16 mouse cellular contexts compared by ENCODE assay signal in the genomic region with DNA sequence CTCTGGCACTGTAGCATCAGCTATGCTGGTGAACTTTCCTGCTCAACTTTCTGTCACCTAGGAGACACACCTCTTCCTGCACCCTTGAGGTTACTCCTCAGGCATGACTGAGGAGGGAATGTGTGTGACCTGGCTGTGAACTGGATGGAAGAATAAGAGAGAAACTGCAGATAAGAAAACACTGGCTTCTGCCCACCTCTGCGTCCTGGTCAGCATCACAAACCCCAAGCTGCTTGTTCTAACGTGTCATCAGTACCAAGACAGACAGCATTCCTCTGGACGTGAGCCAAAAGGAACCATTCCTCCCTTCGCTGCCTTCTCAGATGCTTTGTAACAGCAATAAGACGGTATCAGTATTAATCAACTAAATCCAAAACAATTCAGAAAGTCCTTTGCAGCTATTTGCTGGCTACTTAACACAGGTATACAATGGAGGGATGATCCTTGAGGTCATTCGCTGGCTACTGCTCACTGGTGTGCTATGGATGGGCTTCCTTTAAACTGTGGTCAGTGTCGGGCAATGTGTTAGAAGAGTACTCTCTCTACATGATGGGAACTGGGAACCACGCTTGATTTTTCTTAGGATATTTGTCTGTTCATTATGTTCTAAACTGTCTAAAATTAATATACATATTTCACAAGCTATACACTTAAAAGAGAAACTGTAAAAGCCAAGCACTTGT.
A peak's percentile ranks its signal among the peaks of the same experiment; 100 is the strongest.
DNase-seq lines count a peak whose midpoint lies in the region; ATAC-seq and TF ChIP-seq lines count a peak whose summit lies in the region.
"Had no signal": no experiment of that assay in that cellular context is flagged by ENCODE, and none has a peak within 500 bp of the region (broad histone marks: within the 10 kb centered on the region; RNA-seq: fewer than 3 reads in every experiment).

No protein-coding gene starts in this region.

- ATAC-seq in kidney, embryonic 15.5 days (replicated peaks; ENCODE audit: low FRiP score) = no peak; the same call in 1 of the 2 replicates

- peaks cover 7% of the 10 kb centered on the region for H3K4me1 ChIP-seq in heart, embryonic 10.5 days
- H3K4me1 ChIP-seq in kidney, adult 2 months (ENCODE audit: control insufficient read depth, insufficient read depth, low read length) = no peaks in the 10 kb centered on the region
- peaks cover 6% of the 10 kb centered on the region for H3K4me1 ChIP-seq in kidney, embryonic 15.5 days
- H3K4me1 ChIP-seq: forebrain, embryonic 10.5 days had no signal

- H3K36me3 ChIP-seq in heart, embryonic 10.5 days = no peaks in the 10 kb centered on the region
- no peaks in the 10 kb centered on the region for H3K36me3 ChIP-seq in kidney, adult 2 months (ENCODE audit: control insufficient read depth, insufficient read depth, low read length)
- H3K36me3 ChIP-seq in kidney, embryonic 15.5 days = no peaks in the 10 kb centered on the region
- H3K36me3 ChIP-seq: forebrain, embryonic 10.5 days had no signal

- no peaks in the 10 kb centered on the region for H3K27me3 ChIP-seq in heart, embryonic 10.5 days (ENCODE audit: insufficient read depth, poor library complexity, severe bottlenecking)
- H3K27me3 ChIP-seq in kidney, adult 2 months (replicated peaks; ENCODE audit: control insufficient read depth, insufficient read depth, low read length) = no peaks in the 10 kb centered on the region
- no peaks in the 10 kb centered on the region for H3K27me3 ChIP-seq in kidney, embryonic 15.5 days

- no peak overlapping the region for H3K4me2 ChIP-seq in kidney, embryonic 15.5 days
- H3K4me2 ChIP-seq: midbrain, embryonic 11.5 days had no signal

- peak; percentile 81 for DNase-seq in heart, embryonic 10.5 days (ENCODE audit: low spot score)
- no peak for DNase-seq in heart, adult 18-20 months
- peak; percentile 7 for DNase-seq in kidney, adult 2 months
- DNase-seq in 3134 (ENCODE audit: extremely low read depth, insufficient read length, low spot score) = peak; percentile 13
- DNase-seq in gonadal fat pad, adult 2 months (ENCODE audit: low read depth) = peak; percentile 66
- DNase-seq in thymus, postnatal 25 days = no peak
- DNase-seq in retina, embryonic 14.5 days (ENCODE audit: low spot score) = no peak
- DNase-seq: adrenal gland, postnatal 14 days; B cell, adult 2 months; cerebellum, adult 9-10 months; right cerebral cortex, postnatal 4 days; thymus, postnatal 36 days had no signal

- WGBS in heart, embryonic 10.5 days = 44% methylated on average over 8 of the region's 8 CpGs
- 49% methylated on average over 8 of the region's 8 CpGs for WGBS in kidney, adult 2 months
- 56% methylated on average over 8 of the region's 8 CpGs for WGBS in kidney, embryonic 15.5 days

- H3K9ac ChIP-seq in kidney, embryonic 15.5 days = no peak overlapping the region

- peak overlapping the region; percentile 6; the same call in 1 of the 2 replicates for H3K4me3 ChIP-seq in heart, embryonic 10.5 days
- H3K4me3 ChIP-seq in kidney, adult 2 months (ENCODE audit: insufficient read depth, low read depth, low read length) = no peak overlapping the region
- H3K4me3 ChIP-seq in kidney, embryonic 15.5 days (replicated peaks) = no peak overlapping the region
- H3K4me3 ChIP-seq: forebrain, embryonic 10.5 days; layer of hippocampus, adult 2 months had no signal

- no peak for TF ChIP-seq POLR2A in kidney, adult 2 months (IDR thresholded peaks at IDR 0.05; ENCODE audit: low read depth, low read length)

- no peak overlapping the region for H3K27ac ChIP-seq in heart, embryonic 10.5 days
- H3K27ac ChIP-seq in kidney, adult 2 months (ENCODE audit: insufficient read depth, low read depth, low read length) = no peak overlapping the region
- H3K27ac ChIP-seq in kidney, embryonic 15.5 days = no peak overlapping the region
- H3K27ac ChIP-seq: forebrain, embryonic 10.5 days; layer of hippocampus, adult 2 months had no signal

- no peak for TF ChIP-seq CTCF in kidney, adult 2 months (conservative IDR thresholded peaks at IDR 0.05; ENCODE audit: insufficient read depth, insufficient read length, low read depth, low read length)

- no peaks in the 10 kb centered on the region for H3K9me3 ChIP-seq in heart, embryonic 10.5 days
- H3K9me3 ChIP-seq in kidney, embryonic 15.5 days (replicated peaks) = no peaks in the 10 kb centered on the region
- H3K9me3 ChIP-seq: forebrain, embryonic 10.5 days had no signal

Comparison
In these comparisons a context has a peak if more than half of its experiments do, and no peak if none do; other contexts are left out.
1. DNase-seq: peak in heart, embryonic 10.5 days (single experiment), kidney, adult 2 months (single experiment), 3134 (single experiment) and gonadal fat pad, adult 2 months (single experiment); none in heart, adult 18-20 months (0 of 2), thymus, postnatal 25 days (single experiment) and retina, embryonic 14.5 days (single experiment).